Mouse (Mus musculus): Measurements from ENCODE around the gene Zbtb34.

DNA sequence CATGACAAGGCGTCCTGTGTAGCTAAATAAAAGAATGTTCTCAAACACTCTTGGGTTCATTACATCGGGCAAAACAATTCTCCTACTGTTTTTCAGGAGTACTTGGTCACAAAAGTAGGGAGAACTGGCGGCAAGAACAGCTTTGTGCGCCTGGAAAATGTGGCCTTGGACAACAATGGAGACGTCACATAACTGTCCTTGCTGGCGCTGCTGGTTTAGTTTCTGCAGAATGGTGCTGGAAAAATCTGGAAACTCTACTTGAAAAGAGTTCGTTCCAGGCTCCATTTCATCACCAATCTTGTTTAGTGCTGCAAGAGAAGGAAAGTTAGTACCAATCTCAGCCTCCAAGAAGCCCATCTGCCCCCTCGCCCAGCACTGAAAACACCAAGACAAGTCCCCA, 23.7 kb upstream of the Zbtb34 start:
- TF ChIP-seq POLR2A (IDR thresholded peaks at IDR 0.05; ENCODE audit: borderline replicate concordance, insufficient read depth, low read length) (no peak), CTCF (IDR thresholded peaks at IDR 0.05; ENCODE audit: borderline replicate concordance, insufficient read depth, low read depth, low read length) (no peak)
